Mouse (Mus musculus) megakaryocyte, embryonic 14.5 days (primary cell): ENCODE measurements around the gene Slc47a2. TPM values are rescaled to one million over a fixed set of nuclear protein-coding genes. Genes with fewer than 3 reads are reported as not detected.
A peak's percentile ranks its signal among the peaks of the same experiment; 100 is the strongest.

Experiments
- H3K27me3 ChIP-seq: replicated peaks from 2 replicates; pipeline ENCODE3; 2012; ENCODE audit warnings: inconsistent platforms
- H3K36me3 ChIP-seq: replicated peaks from 2 replicates; pipeline ENCODE3; 2012; ENCODE audit warnings: low read length, inconsistent platforms, mixed read lengths
- H3K4me1 ChIP-seq: 2 replicates; pipeline ENCODE4 v1.6.1; 2012; ENCODE audit warnings: inconsistent platforms
- H3K4me3 ChIP-seq: replicated peaks from 2 replicates; pipeline ENCODE3; 2012; ENCODE audit warnings: moderate library complexity, mild to moderate bottlenecking, inconsistent platforms
- H3K9me3 ChIP-seq: 2 replicates; pipeline ENCODE4 v1.6.1; 2012; ENCODE audit warnings: inconsistent platforms
- FLI1 ChIP-seq: IDR thresholded peaks from 2 replicates; pipeline ENCODE4 v1.6.1; 2012; ENCODE audit warnings: low read length, inconsistent platforms, mixed read lengths
- GATA1 ChIP-seq: IDR thresholded peaks from 3 replicates; pipeline ENCODE4 v1.6.1; 2012; ENCODE audit warnings: mixed read lengths, low read length, inconsistent platforms, borderline replicate concordance
- polyA plus RNA-seq: library from polyadenylated mRNA; stranded (reverse); fragments of >175 nt; gene quantifications from 2 replicates; pipeline ENCODE4 v1.2.3, GENCODE M21; 2012; ENCODE audit warnings: low replicate concordance; ENCODE audit not compliant: insufficient read depth

The Slc47a2 gene
- polyA plus RNA-seq, 1 experiment = not detected

DNA sequence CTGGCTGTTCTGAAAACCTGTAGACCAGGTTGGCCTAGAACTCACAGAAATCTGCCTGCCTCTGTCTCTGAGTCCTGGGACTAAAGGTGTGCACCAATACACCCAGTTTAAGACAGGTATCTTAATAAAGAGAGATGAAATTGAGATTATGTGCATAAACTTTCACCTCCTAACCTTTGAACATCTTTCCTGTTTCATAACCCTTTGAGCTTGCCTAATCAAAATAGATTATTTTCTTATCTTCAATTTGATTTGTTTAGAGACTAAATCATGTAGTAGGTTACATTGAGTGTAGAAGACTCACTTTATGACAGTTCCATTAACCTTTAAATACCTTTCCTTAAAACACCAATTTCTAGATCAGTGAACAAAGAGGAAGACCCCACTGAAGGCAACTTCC is 71.0 kb downstream of the Slc47a2 start:
- Histone ChIP-seq H3K4me3 (no peak overlapping the region), H3K36me3 (no peaks in the 10 kb centered on the region), H3K27me3 (peaks cover 50% of the 10 kb centered on the region), H3K4me1 (peaks cover 11% of the 10 kb centered on the region), H3K9me3 (0 out of 2 replicates have a peak, but pooled peaks cover 4% of the 10 kb centered on the region)
- TF ChIP-seq FLI1 (no peak), GATA1 (no peak)

DNA sequence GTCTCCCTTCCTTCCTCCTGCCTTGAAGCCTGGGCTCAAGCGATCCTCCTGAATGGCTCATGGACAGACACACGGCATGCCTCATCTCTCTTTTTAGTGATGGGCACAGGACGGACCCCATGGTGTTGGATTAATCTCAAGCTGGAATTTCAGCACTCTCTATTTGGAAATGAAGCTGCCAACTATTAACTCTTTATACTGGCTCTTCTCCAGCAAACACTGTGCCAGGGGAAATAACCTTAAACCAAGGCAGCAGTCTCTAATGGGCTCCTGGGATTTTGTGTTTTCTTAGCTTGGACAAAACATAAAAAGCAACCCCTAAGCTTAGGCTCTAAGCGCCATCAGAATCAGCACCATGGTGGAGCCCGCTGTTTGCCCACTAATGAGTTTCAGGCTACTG is 72.3 kb downstream of the Slc47a2 start:
- Histone ChIP-seq H3K4me1 (peaks cover 17% of the 10 kb centered on the region), H3K9me3 (0 out of 2 replicates have a peak, but pooled peaks cover 4% of the 10 kb centered on the region), H3K36me3 (no peaks in the 10 kb centered on the region), H3K4me3 (no peak overlapping the region), H3K27me3 (peaks cover 46% of the 10 kb centered on the region)
- TF ChIP-seq GATA1 (no peak), FLI1 (no peak)

DNA sequence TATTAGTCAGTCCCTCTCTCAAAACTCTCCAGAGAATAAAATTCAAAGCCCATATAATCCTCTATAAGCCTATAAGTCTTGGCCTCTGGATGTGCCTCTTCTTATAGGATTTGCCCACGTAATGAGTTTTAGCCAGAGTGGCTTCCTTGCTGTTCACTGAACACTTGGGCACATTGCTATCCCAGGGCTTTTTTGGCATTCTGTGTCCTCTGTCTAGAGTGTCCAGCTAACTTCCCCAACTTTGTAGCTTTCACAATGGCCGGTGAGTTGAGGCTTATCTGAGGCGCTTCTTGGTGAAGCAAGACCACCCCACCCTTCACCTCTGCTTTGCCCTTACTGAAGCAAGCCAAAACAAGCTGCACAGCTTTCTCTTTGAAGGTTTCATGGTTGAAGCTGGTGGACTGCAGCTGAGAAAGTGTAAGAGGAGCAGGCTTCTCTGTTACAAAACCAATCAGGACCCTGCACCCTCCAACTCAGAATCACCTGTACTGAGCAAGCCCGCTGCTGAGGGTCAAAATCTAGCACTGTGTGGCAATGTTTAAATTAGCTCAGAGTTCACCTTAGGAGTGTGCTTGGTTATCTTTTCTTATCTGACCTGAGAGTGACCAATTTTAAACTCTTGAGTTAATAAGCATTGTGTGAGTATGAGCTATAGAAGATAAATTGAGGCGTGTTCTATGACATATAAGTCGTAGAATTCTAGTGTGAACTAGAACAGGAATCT is 73.9 kb downstream of the Slc47a2 start:
- Histone ChIP-seq H3K27me3 (peaks cover 34% of the 10 kb centered on the region), H3K4me1 (peaks cover 17% of the 10 kb centered on the region), H3K4me3 (no peak overlapping the region), H3K36me3 (peaks cover 15% of the 10 kb centered on the region), H3K9me3 (0 out of 2 replicates have a peak, but pooled peaks cover 4% of the 10 kb centered on the region)
- TF ChIP-seq FLI1 (no peak), GATA1 (no peak)

DNA sequence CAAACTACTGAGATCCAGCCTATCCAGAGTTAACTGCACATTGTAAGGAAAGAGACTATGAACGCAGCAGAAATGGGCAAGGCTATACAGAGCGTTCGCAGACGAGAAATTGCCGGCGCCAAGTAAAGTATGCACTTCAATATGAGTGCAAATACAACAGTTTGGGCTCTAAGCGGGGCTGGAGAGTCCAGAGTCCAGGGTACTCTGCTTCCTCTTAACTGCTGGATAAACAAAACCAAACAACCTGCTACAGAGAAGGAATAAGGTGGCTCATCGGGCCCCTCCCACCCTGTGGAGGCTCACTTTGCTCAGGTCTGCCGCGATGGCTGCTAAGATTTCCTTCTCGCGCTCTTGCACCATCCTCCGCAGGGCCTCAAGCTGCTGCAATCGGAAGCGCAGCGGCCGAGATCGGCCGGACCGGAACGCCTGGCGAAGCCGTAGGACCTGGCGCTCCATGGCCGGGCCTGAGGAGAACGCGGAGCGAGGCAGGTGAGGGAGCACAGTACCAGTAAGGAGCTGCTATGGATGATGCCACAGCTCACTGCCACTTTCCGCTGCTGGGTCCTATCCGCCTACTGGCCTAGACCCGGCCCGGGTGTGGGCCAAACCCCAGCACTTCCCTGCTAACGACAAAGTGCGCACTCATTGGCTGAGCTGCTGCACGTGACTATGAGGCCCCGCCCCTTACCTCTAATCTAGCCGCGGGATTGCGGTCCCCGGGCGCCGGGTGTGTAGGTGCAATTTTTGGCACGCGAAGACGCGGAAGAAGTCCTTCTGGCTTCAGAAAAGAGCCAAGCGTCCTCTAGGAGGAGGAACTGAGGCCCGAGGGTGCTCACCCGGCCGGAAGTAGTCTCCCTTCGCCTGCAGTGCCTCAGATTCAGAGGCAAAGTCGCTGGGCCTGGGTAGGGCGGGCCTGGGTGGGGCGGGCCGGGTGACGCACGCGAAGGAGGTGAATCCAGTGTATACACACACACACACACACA is 75.8 kb downstream of the Slc47a2 start, which contains the start of gene Aldh3a2:
TSS of gene Aldh3a2 (minus strand) at position 914 of the 983 bp plus-strand sequence.
- Histone ChIP-seq H3K36me3 (peaks cover 35% of the 10 kb centered on the region), H3K27me3 (peaks cover 18% of the 10 kb centered on the region), H3K4me3 (peak within 1 kb of the TSS; percentile 100), H3K4me1 (peaks cover 17% of the 10 kb centered on the region), H3K9me3 (0 out of 2 replicates have a peak, but pooled peaks cover 4% of the 10 kb centered on the region)
- peak; percentile 9; the same call in 1 of the 3 replicates for TF ChIP-seq GATA1
- no peak for TF ChIP-seq FLI1

DNA sequence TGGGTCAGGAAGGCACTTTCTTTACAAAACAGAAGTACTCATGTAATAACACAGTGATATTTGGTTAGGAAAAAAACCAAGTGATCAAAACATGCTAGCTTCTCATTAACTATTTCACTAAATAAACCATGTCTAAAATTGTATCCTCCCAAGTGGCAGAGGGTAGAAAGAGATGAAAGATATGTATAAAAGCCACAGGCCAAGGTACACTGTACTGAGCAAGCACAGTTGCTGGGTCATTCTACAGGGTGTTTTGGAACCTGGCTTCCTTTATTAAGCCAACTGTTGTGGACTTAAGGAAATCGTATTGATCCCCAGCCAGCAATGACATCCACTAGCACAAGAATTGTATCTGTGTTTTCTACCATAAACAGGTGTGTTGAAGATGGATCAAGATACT is 78.8 kb downstream of the Slc47a2 start:
- Histone ChIP-seq H3K36me3 (peaks cover 60% of the 10 kb centered on the region), H3K4me1 (peaks cover 11% of the 10 kb centered on the region), H3K9me3 (peaks cover 7% of the 10 kb centered on the region; the same call in 1 of the 2 replicates), H3K4me3 (no peak overlapping the region), H3K27me3 (peaks cover 8% of the 10 kb centered on the region)
- TF ChIP-seq GATA1 (no peak), FLI1 (no peak)

DNA sequence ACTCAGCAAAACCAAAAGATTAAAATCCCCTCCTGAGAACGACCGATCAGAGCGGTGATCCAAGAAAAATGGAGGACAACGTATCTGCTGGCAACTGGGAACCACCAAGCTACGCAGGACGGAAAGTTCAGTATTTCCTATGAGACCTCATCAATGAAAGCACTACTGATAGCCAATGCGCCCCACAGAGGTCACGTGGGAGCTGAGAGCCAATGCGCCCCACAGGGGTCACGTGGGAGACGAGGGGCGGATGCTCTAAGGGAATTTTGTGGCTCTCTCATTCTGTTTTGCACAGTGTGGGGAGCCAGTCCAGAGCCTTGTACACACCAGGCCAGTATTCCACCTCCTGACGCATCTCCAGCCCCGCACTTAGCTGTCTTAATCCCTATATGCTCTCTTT is 80.1 kb downstream of the Slc47a2 start:
- no peak overlapping the region for H3K4me3 ChIP-seq
- H3K27me3 ChIP-seq = no peaks in the 10 kb centered on the region
- H3K36me3 ChIP-seq = peaks cover 73% of the 10 kb centered on the region
- peaks cover 7% of the 10 kb centered on the region; the same call in 1 of the 2 replicates for H3K9me3 ChIP-seq
- TF ChIP-seq GATA1 = no peak
- H3K4me1 ChIP-seq = peaks cover 9% of the 10 kb centered on the region

DNA sequence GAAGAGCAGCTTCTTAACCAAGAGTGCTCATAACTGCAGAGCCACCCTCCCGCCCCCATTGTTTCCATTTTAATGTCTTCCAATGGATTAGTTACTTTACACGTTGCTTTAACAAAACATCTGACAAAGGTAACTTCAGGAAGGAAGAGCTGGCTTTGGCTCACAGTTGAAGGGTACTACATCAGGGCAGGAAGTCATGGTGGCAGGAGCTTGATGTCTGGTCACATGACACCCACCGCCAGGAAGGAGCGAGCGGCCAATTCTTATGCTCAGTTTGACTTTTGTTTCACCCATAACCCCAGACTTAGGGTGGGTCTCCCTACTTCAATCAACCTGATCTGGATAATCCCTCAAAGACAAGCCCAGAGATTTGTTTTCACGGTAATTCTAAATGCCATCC is 83.6 kb downstream of the Slc47a2 start:
- H3K4me1 ChIP-seq = no peaks in the 10 kb centered on the region
- H3K27me3 ChIP-seq = no peaks in the 10 kb centered on the region
- no peak for TF ChIP-seq GATA1
- TF ChIP-seq FLI1 = no peak
- no peak overlapping the region for H3K4me3 ChIP-seq
- peaks cover 11% of the 10 kb centered on the region for H3K9me3 ChIP-seq
- peaks cover 94% of the 10 kb centered on the region for H3K36me3 ChIP-seq

DNA sequence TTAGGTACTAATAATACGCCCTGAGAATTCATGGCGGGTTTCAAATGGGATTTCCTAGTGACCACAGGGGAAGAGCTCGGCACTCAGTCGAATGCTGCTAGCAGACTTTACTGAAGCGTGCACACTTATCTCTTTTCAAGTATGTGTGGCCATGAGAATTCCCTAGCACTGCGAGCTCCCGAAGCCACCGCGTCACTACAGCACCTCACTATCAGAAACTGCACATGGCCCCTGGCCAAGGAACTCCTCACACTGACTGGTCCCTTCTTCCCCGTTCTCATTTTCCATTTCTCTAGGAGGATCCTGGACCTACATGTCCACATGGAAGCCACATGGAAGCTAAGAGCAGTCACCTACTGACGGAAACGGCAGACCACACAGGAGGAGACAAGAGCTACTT is 89.9 kb downstream of the Slc47a2 start:
- H3K4me1 ChIP-seq = no peaks in the 10 kb centered on the region
- no peaks in the 10 kb centered on the region for H3K27me3 ChIP-seq
- TF ChIP-seq FLI1 = no peak
- no peak for TF ChIP-seq GATA1
- peaks cover 94% of the 10 kb centered on the region for H3K36me3 ChIP-seq
- peaks cover 4% of the 10 kb centered on the region for H3K9me3 ChIP-seq
- no peak overlapping the region for H3K4me3 ChIP-seq

DNA sequence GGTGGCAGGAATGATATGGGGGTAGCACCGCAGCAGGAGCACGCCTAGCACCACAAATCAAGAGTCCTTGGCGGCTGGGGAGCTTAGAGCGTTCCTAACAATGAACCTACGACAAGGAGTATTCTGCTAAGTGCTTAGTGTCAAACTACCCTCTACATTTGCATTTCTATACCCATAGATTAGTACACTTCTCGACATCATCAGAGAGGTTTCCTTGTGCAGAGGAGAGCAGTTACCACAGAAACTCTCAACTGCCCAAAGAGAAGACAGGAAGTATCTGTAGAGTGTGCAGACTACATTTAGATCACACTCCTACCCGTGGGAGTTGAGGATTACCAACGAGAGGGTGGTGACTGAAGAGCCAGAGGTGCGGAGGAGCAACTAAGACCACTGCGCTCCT is 90.9 kb downstream of the Slc47a2 start:
- Histone ChIP-seq H3K4me3 (no peak overlapping the region), H3K27me3 (no peaks in the 10 kb centered on the region), H3K4me1 (no peaks in the 10 kb centered on the region), H3K36me3 (peaks cover 93% of the 10 kb centered on the region), H3K9me3 (peaks cover 4% of the 10 kb centered on the region)
- no peak for TF ChIP-seq GATA1
- no peak for TF ChIP-seq FLI1

Other genes starting within 250 kb of the Slc47a2 start
- gene Tnfrsf13b, start 216.1 kb downstream of the Slc47a2 start, polyA plus RNA-seq = 28.3 and 47.0 TPM in 2 replicates
- 6.4 and 11.4 TPM in 2 replicates for gene Usp22, start 167.8 kb downstream of the Slc47a2 start, polyA plus RNA-seq
- 0.35 TPM in 1 of 2 replicates, not detected in the other for gene Aldh3a1, start 135.3 kb downstream of the Slc47a2 start, polyA plus RNA-seq
- gene Aldh3a2, start 75.4 kb downstream of the Slc47a2 start, polyA plus RNA-seq = 4.0 TPM in 1 of 2 replicates, not detected in the other
- not detected in 2 replicates for gene Slc47a1, start 35.5 kb upstream of the Slc47a2 start, polyA plus RNA-seq
- not detected in 2 replicates for gene Rnf112, start 111.3 kb upstream of the Slc47a2 start, polyA plus RNA-seq
- not detected in 2 replicates for gene Mfap4, start 142.6 kb upstream of the Slc47a2 start, polyA plus RNA-seq
- 20.6 and 21.5 TPM in 2 replicates for gene Mapk7, start 151.5 kb upstream of the Slc47a2 start, polyA plus RNA-seq
- gene B9d1, start 162.3 kb upstream of the Slc47a2 start, polyA plus RNA-seq = 4.7 TPM in 1 of 2 replicates, not detected in the other
- gene Epn2, start 236.8 kb upstream of the Slc47a2 start, polyA plus RNA-seq = 0.31 TPM in 1 of 2 replicates, not detected in the other